Mouse (Mus musculus) neural tube, embryonic 11.5 days (tissue): ENCODE measurements at regions not wholly inside any gene's neighbourhood (a gene's known extent, or its start where the extent isn't known, plus 50 kb on each side); places are given as distances from the start of the nearest gene placed in this dataset.

Experiments
- ATAC-seq: fragments of 200-750 bp; cut with Nextera tagmentation; 2 replicates; pipeline ENCODE4 v1.8.0; 2017; ENCODE audit warnings: moderate number of reproducible peaks, mild to moderate bottlenecking, moderate TSS enrichment, moderate library complexity; ENCODE audit not compliant: insufficient read depth, low FRiP score, low TSS enrichment
- DNase-seq: peaks from one replicate; pipeline ENCODE4 v3.0.0-alpha.2; 2015; ENCODE audit warnings: low spot score
- H3K27ac ChIP-seq: fragments of 300-500 bp; sonication (generic); 2 replicates; pipeline ENCODE4 v1.5.1; 2014; ENCODE audit warnings: low read depth, mild to moderate bottlenecking, low read length
- H3K27me3 ChIP-seq: fragments of 300-500 bp; sonication (generic); 2 replicates; pipeline ENCODE4 v1.6.1; 2014; ENCODE audit warnings: mild to moderate bottlenecking, low read length, mixed read lengths; ENCODE audit not compliant: control insufficient read depth, insufficient read depth
- H3K36me3 ChIP-seq: fragments of 300-500 bp; sonication (generic); 2 replicates; pipeline ENCODE4 v1.6.1; 2014; ENCODE audit warnings: mild to moderate bottlenecking, low read length, moderate library complexity, mixed read lengths; ENCODE audit not compliant: control insufficient read depth, insufficient read depth
- H3K4me1 ChIP-seq: fragments of 300-500 bp; sonication (generic); 2 replicates; pipeline ENCODE4 v1.6.1; 2014; ENCODE audit warnings: low read length, mixed read lengths; ENCODE audit not compliant: control insufficient read depth, insufficient read depth
- H3K4me2 ChIP-seq: fragments of 300-500 bp; sonication (generic); 2 replicates; pipeline ENCODE4 v1.6.1; 2014; ENCODE audit warnings: low read depth, mild to moderate bottlenecking, moderate library complexity
- H3K4me3 ChIP-seq: fragments of 300-500 bp; sonication (generic); 2 replicates; pipeline ENCODE4 v1.5.1; 2014; ENCODE audit warnings: low read depth, low read length
- H3K9ac ChIP-seq: fragments of 300-500 bp; sonication (generic); 2 replicates; pipeline ENCODE4 v1.6.1; 2014; ENCODE audit warnings: mild to moderate bottlenecking, low read length
- H3K9me3 ChIP-seq: fragments of 300-500 bp; sonication (generic); 2 replicates; pipeline ENCODE4 v1.6.1; 2016; ENCODE audit warnings: low read length; ENCODE audit not compliant: control insufficient read depth
- WGBS: fragments of 180-500 bp; shearing (Covaris S2); extraction: QIAGEN DNeasy Blood & Tissue Kit; methylation state at CpG from one replicate; pipeline ENCODE4 v1.1.7; 2014; 5-methylcytosine and 5-hydroxymethylcytosine counted together

DNA sequence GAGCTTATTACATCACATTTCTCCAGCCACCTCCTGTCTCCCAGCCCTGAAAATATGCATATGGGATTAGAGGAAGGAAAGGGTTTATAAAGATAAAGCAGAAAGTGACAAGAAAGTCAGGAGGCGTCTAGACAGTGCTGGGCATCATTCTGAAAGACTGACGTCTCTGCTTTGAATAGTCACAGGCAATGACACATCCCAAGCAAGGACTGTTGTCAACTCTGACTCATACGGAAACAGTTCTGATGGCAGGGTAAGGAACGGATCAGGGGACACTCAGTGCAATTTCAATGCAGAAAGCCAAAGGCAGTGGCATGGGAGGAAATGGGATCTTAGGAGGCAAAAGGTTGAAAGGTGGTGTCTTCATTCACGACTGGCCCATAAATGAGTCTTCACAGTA is 380.9 kb upstream of the Cblb start:
- H3K9ac ChIP-seq: no peak overlapping the region
- 76% methylated on average over 5 of the region's 5 CpGs for WGBS
- no peak overlapping the region for H3K27ac ChIP-seq
- H3K36me3 ChIP-seq: no peaks in the 10 kb centered on the region
- no peak overlapping the region for H3K4me3 ChIP-seq
- ATAC-seq (no peak), DNase-seq (no peak)
- no peaks in the 10 kb centered on the region for H3K27me3 ChIP-seq
- H3K4me1 ChIP-seq: no peaks in the 10 kb centered on the region
- H3K4me2 ChIP-seq: no peak overlapping the region
- H3K9me3 ChIP-seq: no peaks in the 10 kb centered on the region

DNA sequence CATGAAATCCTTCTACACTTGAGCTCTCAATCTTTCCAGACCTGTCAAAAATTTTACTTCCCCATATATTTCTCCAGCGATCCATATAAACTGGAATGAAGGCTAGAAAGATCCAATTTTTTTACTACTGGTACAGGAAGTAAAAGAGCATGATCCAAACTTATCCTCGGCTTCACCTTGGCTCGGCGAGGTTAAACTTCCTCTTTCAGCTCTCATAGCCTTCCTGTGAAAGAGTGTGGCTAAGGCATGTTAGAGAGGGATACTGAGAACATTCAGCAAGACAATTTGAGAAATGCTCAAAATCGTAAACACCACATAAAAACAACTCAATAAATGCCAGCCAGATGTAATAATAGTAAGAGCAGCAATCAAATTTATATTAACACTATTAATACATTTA is 380.3 kb upstream of the Cblb start:
- Histone ChIP-seq H3K9ac (no peak overlapping the region), H3K4me3 (no peak overlapping the region), H3K36me3 (no peaks in the 10 kb centered on the region), H3K4me2 (no peak overlapping the region), H3K27me3 (no peaks in the 10 kb centered on the region), H3K9me3 (no peaks in the 10 kb centered on the region), H3K27ac (no peak overlapping the region), H3K4me1 (no peaks in the 10 kb centered on the region)
- no peak for ATAC-seq
- 97% methylated on average over 5 of the region's 5 CpGs for WGBS
- DNase-seq: no peak

DNA sequence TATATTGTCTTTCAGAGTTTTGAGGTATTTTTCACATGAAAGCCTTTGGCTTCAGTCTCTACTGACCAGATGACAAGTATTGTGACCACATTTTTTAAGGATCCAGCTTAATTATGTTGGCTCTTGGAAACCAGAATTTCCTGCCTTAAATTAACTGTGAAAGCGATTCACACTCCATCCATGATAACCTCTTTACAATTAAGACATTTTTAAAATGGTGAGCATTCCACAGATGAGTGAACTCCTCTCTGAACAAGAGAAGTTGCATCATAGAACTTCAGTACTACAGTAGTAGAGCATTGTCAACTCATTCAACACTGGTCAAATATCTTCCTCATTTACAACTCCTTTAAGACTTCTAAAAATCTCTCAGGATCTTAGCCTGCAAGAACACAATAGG is 369.3 kb upstream of the Cblb start:
- 93% methylated on average over 1 of the region's 1 CpGs for WGBS
- H3K27me3 ChIP-seq: no peaks in the 10 kb centered on the region
- H3K36me3 ChIP-seq: no peaks in the 10 kb centered on the region
- no peaks in the 10 kb centered on the region for H3K4me1 ChIP-seq
- no peak overlapping the region for H3K4me2 ChIP-seq
- no peak for ATAC-seq
- H3K9me3 ChIP-seq: no peaks in the 10 kb centered on the region
- H3K27ac ChIP-seq: no peak overlapping the region
- H3K9ac ChIP-seq: no peak overlapping the region
- DNase-seq: no peak
- H3K4me3 ChIP-seq: no peak overlapping the region

DNA sequence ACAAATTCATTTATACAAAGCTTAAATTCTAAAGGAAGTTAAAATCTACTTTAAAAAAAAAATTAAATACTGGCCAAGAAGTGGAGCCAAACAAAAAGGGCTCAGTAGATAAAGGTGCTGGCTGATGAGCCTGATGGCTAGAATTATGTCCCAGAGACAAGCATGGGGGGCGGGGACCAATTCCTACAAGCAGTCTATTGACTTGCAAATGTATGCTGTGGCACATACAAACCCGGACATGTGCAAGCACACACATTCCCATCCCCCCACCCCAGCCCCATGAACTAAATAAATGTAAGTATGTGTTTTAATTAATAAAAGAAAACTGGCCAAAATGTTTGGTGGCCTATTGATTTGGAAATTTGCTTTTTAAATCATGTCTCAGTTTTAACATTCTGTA is 366.7 kb upstream of the Cblb start:
- no peak overlapping the region for H3K9ac ChIP-seq
- no peaks in the 10 kb centered on the region for H3K9me3 ChIP-seq
- H3K27ac ChIP-seq: no peak overlapping the region
- ATAC-seq: peak; percentile 82
- no peaks in the 10 kb centered on the region for H3K4me1 ChIP-seq
- H3K4me2 ChIP-seq: no peak overlapping the region
- no peak overlapping the region for H3K4me3 ChIP-seq
- peak; percentile 49 for DNase-seq
- no peaks in the 10 kb centered on the region for H3K27me3 ChIP-seq
- H3K36me3 ChIP-seq: no peaks in the 10 kb centered on the region
- 35% methylated on average over 2 of the region's 2 CpGs for WGBS

GRCm38 (mm10) chr16:51675101-51675500 is 355.9 kb upstream of the Cblb start:
- DNase-seq: no peak
- no peak for ATAC-seq
- H3K4me3 ChIP-seq: no peak overlapping the region
- WGBS: 83% methylated on average over 3 of the region's 3 CpGs
- no peaks in the 10 kb centered on the region for H3K9me3 ChIP-seq
- H3K27me3 ChIP-seq: no peaks in the 10 kb centered on the region
- no peak overlapping the region for H3K27ac ChIP-seq
- H3K4me2 ChIP-seq: no peak overlapping the region
- H3K4me1 ChIP-seq: no peaks in the 10 kb centered on the region
- H3K9ac ChIP-seq: no peak overlapping the region
- H3K36me3 ChIP-seq: no peaks in the 10 kb centered on the region

DNA sequence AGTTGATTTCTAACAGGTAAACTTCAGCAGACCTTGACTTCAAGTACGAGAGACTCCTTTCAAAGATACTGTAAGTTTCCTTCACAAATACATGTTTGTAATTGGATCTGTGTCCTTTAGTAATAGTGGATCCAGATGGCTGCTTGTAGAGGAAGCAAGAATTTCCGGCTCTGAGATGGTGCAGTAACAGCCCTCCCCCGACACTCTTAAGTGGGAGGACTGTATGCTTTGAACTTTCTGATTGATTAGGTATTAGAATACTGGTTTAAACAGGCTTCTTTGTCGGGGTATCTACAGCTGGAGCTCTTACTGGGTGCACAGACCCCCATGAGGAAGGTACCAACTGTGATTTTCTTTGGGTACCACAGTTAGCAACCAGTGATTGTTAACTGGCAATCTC is 355.0 kb upstream of the Cblb start:
- DNase-seq (peak; percentile 15), ATAC-seq (no peak)
- Histone ChIP-seq H3K4me2 (no peak overlapping the region), H3K36me3 (no peaks in the 10 kb centered on the region), H3K9me3 (no peaks in the 10 kb centered on the region), H3K4me1 (no peaks in the 10 kb centered on the region), H3K27me3 (no peaks in the 10 kb centered on the region), H3K9ac (no peak overlapping the region), H3K4me3 (no peak overlapping the region), H3K27ac (no peak overlapping the region)
- WGBS: 36% methylated on average over 4 of the region's 4 CpGs

GRCm38 (mm10) chr16:51690861-51691260 is 340.2 kb upstream of the Cblb start:
- no peak overlapping the region for H3K4me2 ChIP-seq
- DNase-seq: no peak
- no peak overlapping the region for H3K4me3 ChIP-seq
- no peaks in the 10 kb centered on the region for H3K9me3 ChIP-seq
- no peaks in the 10 kb centered on the region for H3K27me3 ChIP-seq
- H3K4me1 ChIP-seq: no peaks in the 10 kb centered on the region
- H3K36me3 ChIP-seq: no peaks in the 10 kb centered on the region
- WGBS: 95% methylated on average over 3 of the region's 3 CpGs
- no peak for ATAC-seq
- H3K9ac ChIP-seq: no peak overlapping the region
- no peak overlapping the region for H3K27ac ChIP-seq

GRCm38 (mm10) chr16:51705026-51705425 is 326.0 kb upstream of the Cblb start:
- Histone ChIP-seq H3K27me3 (no peaks in the 10 kb centered on the region), H3K4me3 (no peak overlapping the region), H3K27ac (no peak overlapping the region), H3K36me3 (no peaks in the 10 kb centered on the region), H3K9me3 (no peaks in the 10 kb centered on the region), H3K4me2 (no peak overlapping the region), H3K9ac (no peak overlapping the region), H3K4me1 (no peaks in the 10 kb centered on the region)
- WGBS: 84% methylated on average over 2 of the region's 2 CpGs
- DNase-seq (no peak), ATAC-seq (no peak)

- ATAC-seq: no peak
- no peak for DNase-seq
- H3K9ac ChIP-seq: no peak overlapping the region
- H3K36me3 ChIP-seq: no peaks in the 10 kb centered on the region
- WGBS: 56% methylated on average over 2 of the region's 2 CpGs
- no peaks in the 10 kb centered on the region for H3K9me3 ChIP-seq
- no peaks in the 10 kb centered on the region for H3K4me1 ChIP-seq
- H3K27ac ChIP-seq: no peak overlapping the region
- H3K4me3 ChIP-seq: no peak overlapping the region
- no peak overlapping the region for H3K4me2 ChIP-seq
- H3K27me3 ChIP-seq: no peaks in the 10 kb centered on the region
Observed at GRCm38 (mm10) chr16:51718695-51719094, 312.3 kb upstream of the Cblb start.
